Mouse (Mus musculus): Measurements from ENCODE around the gene Clic1. TPM values are rescaled to one million over a fixed set of nuclear protein-coding genes. Genes with fewer than 3 reads are reported as not detected.

Gene Clic1
- polyA plus RNA-seq, 1 experiment from 2014 or later, result 157 TPM

DNA sequence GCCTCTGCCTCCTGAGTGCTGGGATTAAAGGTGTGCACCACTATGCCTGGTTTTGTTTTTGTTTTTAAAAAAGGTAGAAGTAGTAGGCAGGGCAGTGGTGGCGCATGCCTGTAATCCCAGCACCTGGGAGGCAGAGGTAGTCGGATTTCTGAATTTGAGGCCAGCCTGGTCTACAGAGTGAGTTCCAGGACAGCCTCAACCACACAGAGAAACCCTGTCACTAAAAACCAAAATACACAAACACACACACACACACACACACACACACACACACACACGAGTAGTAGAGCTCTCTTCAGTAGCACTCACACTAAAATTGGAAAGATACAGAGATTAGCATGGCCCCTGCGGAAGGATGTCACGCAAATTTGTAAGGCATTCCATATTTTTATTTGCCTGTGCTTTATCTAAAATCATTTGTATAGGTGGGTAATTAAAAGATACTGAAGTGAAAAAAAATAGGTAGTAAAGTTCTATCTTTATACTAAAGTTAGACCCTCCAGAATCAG lies 780 bp upstream of the Clic1 start:
- Histone ChIP-seq H3K4me2 (replicated peaks) (peak overlapping the region; percentile 79), H3K36me3 (peaks cover 4% of the 10 kb centered on the region), H3K9me3 (replicated peaks) (no peaks in the 10 kb centered on the region), H3K4me3 (no peak overlapping the region), H3K4me1 (peaks cover 56% of the 10 kb centered on the region), H3K27ac (peak overlapping the region; percentile 93; the same call in 1 of the 2 replicates), H3K9ac (no peak overlapping the region), H3K27me3 (no peaks in the 10 kb centered on the region)
- no peak for ATAC-seq (ENCODE audit: low FRiP score)
- 79% methylated on average over 5 of the region's 5 CpGs for WGBS

DNA sequence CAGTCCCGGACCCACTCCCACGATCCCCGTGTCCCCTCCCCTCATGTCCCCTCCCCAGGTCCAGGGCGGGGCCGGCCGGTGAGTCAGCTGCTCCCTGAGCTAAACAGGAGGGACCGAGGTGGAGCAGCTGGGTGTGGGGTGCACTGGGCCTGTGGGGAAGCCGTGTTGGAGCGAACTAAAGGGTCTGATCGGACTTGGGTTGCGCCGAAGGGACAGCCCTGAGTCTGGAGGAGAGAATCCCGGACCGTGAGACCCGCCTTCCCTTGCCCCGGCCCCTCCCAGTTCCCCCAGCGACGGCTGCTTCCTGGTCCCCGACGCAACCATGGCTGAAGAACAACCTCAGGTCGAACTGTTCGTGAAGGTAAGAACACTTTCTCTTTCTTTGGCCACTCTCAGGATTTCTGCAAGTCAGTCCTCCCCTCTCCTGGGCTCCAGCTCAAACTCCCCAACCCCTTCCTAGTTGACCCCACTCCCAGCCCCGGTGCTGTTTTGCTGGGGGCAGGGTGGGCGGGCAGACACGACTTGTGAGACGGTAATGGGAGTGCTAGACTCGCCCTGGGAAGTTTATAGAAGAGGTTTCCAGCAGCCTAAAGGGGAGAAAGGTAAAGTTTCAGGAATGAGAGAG lies 472 bp downstream of the Clic1 start:
- Histone ChIP-seq H3K4me1 (peaks cover 54% of the 10 kb centered on the region), H3K9me3 (replicated peaks) (no peaks in the 10 kb centered on the region), H3K4me3 (peak overlapping the region; percentile 55), H3K27me3 (no peaks in the 10 kb centered on the region), H3K4me2 (replicated peaks) (peak overlapping the region; percentile 79), H3K27ac (peak overlapping the region; percentile 93), H3K36me3 (peaks cover 14% of the 10 kb centered on the region), H3K9ac (peak overlapping the region; percentile 79)
- WGBS, result under 1% methylated on average over 27 of the region's 27 CpGs
- ATAC-seq (ENCODE audit: low FRiP score), result no peak

DNA sequence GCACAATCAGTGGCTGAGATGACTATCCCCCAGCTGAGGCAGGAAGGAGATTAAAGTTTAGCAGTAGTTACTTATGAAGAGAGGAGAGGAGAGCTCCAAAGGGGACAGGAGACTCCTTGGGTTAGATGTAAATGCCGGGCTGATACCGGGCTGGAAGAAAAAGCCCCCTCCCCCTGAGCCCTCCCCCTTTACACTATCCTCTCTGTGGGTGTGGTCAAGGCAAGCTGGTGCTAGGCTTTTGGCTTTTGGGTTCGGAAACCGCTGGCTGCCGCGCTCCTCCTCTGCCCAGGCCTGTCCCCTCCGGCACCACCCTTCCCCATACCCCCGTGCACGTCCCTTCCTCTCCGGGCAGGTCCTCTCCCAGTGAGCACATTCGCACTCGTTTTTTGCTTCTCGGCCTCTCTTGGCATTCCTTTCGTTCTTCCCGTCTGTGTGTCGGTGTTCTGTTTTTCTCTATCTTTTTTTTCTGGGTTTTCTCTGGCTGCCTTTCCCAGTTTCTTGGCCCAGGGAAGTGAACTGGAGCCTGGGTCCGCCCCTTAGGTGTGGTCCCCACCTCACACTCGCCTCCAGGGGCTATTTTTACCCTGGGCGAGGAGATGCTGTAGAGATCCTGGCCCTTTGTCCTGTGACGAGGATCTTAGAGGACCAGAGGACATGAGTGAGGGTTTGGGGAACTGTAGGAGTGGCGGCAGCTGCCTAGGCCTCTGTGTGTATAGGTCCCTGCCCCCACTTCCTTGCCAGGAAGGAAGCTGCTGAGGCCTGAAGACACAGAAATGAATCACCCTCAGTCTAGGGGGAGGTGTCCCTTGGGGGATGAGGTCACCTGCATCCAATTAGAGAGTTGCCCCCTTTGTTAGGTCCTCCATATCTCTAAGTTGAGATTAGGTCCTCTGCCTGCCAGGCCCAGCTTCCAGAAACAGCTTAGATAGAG lies 1.7 kb downstream of the Clic1 start:
- Histone ChIP-seq H3K27me3 (no peaks in the 10 kb centered on the region), H3K4me1 (peaks cover 46% of the 10 kb centered on the region), H3K9me3 (replicated peaks) (no peaks in the 10 kb centered on the region), H3K9ac (peak overlapping the region; percentile 79), H3K4me3 (peak overlapping the region; percentile 55), H3K4me2 (replicated peaks) (peak overlapping the region; percentile 79), H3K36me3 (peaks cover 24% of the 10 kb centered on the region), H3K27ac (peak overlapping the region; percentile 93)
- WGBS, result 2% methylated on average over 20 of the region's 21 CpGs
- peak; percentile 59 for ATAC-seq (ENCODE audit: low FRiP score)

DNA sequence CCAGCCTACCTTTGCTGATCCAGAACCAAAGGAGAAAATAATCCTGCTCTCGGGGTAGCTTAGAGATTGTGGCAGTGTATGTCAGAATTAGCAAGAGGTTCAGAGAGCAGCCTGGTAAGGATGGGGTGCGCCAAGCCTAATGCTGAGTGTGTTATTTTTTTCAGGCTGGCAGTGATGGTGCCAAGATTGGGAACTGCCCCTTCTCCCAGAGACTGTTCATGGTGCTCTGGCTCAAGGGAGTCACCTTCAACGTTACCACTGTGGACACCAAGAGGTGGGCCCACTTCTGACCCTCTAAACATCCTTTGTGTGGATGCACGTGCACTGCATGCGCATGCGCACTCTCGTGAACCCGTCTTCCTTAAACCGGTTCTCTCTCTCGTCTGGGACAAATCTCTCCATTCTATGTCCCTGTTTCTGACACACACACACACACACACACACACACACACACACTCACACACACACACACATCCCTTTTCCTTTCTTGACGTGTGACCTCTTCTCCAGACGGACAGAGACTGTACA lies 2.6 kb downstream of the Clic1 start:
- Histone ChIP-seq H3K9ac (peak overlapping the region; percentile 79), H3K4me2 (replicated peaks) (peak overlapping the region; percentile 79), H3K9me3 (replicated peaks) (no peaks in the 10 kb centered on the region), H3K4me3 (peak overlapping the region; percentile 55), H3K27me3 (no peaks in the 10 kb centered on the region), H3K36me3 (peaks cover 24% of the 10 kb centered on the region), H3K4me1 (peaks cover 40% of the 10 kb centered on the region), H3K27ac (peak overlapping the region; percentile 93)
- 0 out of 2 replicates have a peak, but pooled peaks have one; percentile 3 for ATAC-seq (ENCODE audit: low FRiP score)
- WGBS, result 74% methylated on average over 12 of the region's 12 CpGs

DNA sequence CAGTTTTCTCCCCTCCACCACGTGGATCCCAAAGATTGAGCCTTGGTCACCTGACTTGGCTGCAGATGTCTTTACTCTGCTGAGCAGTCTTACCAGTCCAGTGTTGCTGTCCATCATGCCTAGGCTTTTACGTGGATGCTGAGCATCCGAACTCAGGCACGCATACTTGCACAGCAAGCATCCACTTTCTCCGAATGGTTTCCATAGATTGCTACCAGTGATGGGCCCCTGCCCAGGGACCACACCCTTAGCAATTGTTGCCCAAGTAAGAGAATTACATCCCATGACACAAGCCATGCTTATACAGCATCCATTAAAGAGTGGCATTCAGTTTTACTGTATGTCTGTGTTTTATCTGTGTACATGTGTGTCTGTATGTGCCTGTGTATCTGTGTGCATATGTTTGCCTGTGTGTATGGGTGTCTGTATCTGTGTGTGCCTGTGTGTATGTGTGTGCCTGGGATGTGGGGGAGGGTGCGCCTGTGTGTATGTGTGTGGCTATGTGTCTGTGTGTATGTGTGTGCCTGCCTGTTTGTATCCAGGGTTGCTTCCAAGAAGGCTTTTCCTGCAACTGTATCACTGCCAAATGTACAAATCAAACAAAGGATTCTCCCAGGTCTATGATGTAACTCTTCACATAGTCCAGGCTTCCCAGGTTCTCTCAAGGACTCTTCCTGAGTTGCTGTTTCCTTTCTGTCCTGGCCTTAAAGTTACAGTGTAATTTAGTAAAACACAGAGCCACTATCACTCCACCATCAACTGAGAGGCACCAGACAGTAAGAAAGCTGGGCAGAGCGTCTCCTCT lies 6.1 kb downstream of the Clic1 start:
- Histone ChIP-seq H3K27ac (no peak overlapping the region), H3K36me3 (peaks cover 31% of the 10 kb centered on the region), H3K27me3 (no peaks in the 10 kb centered on the region), H3K4me2 (replicated peaks) (no peak overlapping the region), H3K4me1 (peaks cover 33% of the 10 kb centered on the region), H3K9ac (no peak overlapping the region), H3K9me3 (replicated peaks) (no peaks in the 10 kb centered on the region), H3K4me3 (no peak overlapping the region)
- 93% methylated on average over 7 of the region's 7 CpGs for WGBS
- ATAC-seq (ENCODE audit: low FRiP score), result no peak

DNA sequence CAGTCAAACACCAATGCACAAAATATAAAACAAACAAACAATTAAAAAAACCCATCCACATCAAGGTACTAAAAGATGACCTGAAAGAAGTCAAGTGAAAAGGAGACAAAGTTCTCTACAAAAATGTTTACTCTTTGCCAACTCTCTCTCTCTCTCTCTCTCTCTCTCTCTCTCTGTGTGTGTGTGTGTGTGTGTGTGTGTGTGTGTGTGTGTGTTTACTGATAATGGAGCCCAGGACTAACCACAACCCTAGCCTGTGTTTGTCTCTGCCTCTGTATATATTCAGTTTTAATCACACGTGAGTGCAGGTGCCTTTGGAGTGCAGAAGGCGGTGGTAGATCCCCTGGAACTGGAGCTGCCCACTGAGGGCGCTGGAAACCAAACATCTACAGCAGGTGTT lies 7.3 kb downstream of the Clic1 start:
- H3K36me3 ChIP-seq, result peaks cover 42% of the 10 kb centered on the region
- no peak overlapping the region for H3K4me2 ChIP-seq (replicated peaks)
- H3K27ac ChIP-seq, result no peak overlapping the region; the same call in 1 of the 2 replicates
- no peaks in the 10 kb centered on the region for H3K9me3 ChIP-seq (replicated peaks)
- H3K27me3 ChIP-seq, result no peaks in the 10 kb centered on the region
- H3K4me3 ChIP-seq, result no peak overlapping the region
- peaks cover 35% of the 10 kb centered on the region for H3K4me1 ChIP-seq
- no peak overlapping the region for H3K9ac ChIP-seq
- 76% methylated on average over 3 of the region's 3 CpGs for WGBS
- ATAC-seq (ENCODE audit: low FRiP score), result no peak

DNA sequence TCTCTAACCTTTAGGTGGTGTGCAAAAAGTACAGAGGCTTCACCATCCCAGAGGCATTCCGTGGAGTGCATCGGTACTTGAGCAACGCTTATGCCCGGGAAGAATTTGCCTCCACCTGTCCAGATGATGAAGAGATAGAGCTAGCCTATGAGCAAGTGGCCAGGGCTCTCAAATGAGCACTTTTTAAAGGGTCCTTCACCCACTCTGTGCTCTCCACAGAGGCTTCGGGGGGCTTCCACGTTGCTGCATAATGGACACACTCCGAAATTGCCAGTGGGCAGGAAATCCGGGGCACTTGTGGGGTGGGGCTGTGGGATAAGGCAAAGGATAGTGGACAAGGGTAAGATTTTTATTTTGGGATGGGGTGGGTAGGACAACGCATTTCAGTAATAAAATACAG lies 8.6 kb downstream of the Clic1 start:
- peak overlapping the region; percentile 89 for H3K9ac ChIP-seq
- H3K4me2 ChIP-seq (replicated peaks), result peak overlapping the region; percentile 99
- H3K27ac ChIP-seq, result peak overlapping the region; percentile 92; the same call in 1 of the 2 replicates
- H3K4me1 ChIP-seq, result peaks cover 29% of the 10 kb centered on the region
- peaks cover 52% of the 10 kb centered on the region for H3K36me3 ChIP-seq
- H3K4me3 ChIP-seq, result peak overlapping the region; percentile 73
- peaks cover 5% of the 10 kb centered on the region for H3K27me3 ChIP-seq
- 65% methylated on average over 9 of the region's 9 CpGs for WGBS
- H3K9me3 ChIP-seq (replicated peaks), result no peaks in the 10 kb centered on the region
- ATAC-seq (ENCODE audit: low FRiP score), result peak; percentile 6; the same call in 1 of the 2 replicates

DNA sequence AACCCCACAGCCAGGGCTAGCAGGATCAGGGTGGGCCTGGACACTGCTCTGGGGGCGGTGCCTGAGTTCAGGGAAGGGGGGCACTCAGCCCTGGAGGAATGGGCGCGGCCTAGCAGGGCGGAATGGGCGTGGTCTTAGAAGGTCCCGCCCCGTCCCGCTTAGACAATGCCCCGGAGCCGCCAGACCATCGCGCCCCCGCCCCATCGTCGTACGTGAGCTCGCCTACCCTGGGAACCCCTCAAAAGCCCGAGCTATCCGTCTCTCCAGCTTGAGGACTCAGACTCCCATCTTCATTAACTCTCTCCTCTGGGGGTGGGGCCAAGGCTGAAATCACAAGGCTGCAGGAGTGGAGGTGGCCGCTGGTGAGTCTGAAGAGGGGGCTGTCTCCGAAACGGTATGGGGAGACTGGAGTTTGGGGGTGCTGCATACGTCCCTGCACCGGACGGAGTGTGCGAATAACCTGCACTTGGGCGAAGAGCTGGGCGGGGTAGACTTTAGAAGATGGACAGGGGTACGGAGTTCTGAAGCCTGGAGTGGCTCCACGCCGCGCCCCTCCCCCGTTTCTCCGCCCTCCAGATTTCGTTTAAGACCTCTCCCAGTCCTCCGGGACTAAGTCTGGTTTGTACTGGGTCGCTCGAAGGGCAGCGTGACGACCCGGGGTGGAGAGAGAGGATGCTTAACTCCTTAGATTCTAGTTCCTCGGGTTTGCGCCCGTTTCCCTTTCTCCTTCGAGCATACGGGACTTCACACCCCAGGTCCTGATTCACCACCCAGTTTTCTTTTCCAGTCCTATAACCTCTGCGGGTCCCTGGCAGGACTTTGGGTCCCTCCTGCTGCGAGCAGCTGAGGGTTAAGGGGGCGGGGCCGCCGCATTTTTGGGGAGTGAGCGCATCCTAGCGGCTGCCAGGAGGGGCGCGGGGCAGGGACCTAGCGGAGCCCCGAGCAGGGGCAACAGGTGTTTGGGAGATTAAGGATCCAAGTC lies 9.4 kb downstream of the Clic1 start, which contains the start of gene Ddah2:
Gene Ddah2 (plus strand): TSS at position 125 of the 982 bp plus-strand sequence.
- peaks cover 31% of the 10 kb centered on the region for H3K4me1 ChIP-seq
- H3K4me2 ChIP-seq (replicated peaks), result peak within 1 kb of the TSS; percentile 99
- peaks cover 14% of the 10 kb centered on the region for H3K27me3 ChIP-seq
- peak within 1 kb of the TSS; percentile 73 for H3K4me3 ChIP-seq
- peaks cover 46% of the 10 kb centered on the region for H3K36me3 ChIP-seq
- under 1% methylated on average over 57 of the region's 57 CpGs for WGBS
- peak; percentile 91 for ATAC-seq (ENCODE audit: low FRiP score)
- peak within 1 kb of the TSS; percentile 92 for H3K27ac ChIP-seq
- no peaks in the 10 kb centered on the region for H3K9me3 ChIP-seq (replicated peaks)
- H3K9ac ChIP-seq, result peak within 1 kb of the TSS; percentile 89

DNA sequence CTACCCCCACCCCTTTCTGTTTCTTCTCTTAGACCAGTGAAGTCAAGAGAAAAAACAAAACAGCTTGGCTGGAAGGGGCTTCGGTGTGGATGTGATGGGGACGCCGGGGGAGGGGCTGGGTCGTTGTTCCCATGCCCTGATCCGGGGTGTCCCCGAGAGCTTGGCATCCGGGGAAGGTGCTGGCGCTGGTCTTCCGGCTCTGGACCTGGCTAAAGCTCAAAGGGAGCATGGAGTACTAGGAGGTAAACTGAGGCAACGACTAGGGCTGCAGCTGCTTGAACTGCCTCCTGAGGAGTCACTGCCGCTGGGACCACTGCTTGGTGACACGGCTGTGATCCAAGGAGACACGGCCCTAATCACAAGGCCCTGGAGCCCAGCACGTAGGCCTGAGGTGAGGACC lies 10.3 kb downstream of the Clic1 start:
- Histone ChIP-seq H3K9ac (peak overlapping the region; percentile 89), H3K4me3 (peak overlapping the region; percentile 73), H3K9me3 (replicated peaks) (no peaks in the 10 kb centered on the region), H3K4me2 (replicated peaks) (peak overlapping the region; percentile 99), H3K27me3 (peaks cover 23% of the 10 kb centered on the region), H3K36me3 (peaks cover 40% of the 10 kb centered on the region), H3K4me1 (peaks cover 40% of the 10 kb centered on the region), H3K27ac (no peak overlapping the region)
- no peak for ATAC-seq (ENCODE audit: low FRiP score)
- WGBS, result 27% methylated on average over 14 of the region's 14 CpGs

DNA sequence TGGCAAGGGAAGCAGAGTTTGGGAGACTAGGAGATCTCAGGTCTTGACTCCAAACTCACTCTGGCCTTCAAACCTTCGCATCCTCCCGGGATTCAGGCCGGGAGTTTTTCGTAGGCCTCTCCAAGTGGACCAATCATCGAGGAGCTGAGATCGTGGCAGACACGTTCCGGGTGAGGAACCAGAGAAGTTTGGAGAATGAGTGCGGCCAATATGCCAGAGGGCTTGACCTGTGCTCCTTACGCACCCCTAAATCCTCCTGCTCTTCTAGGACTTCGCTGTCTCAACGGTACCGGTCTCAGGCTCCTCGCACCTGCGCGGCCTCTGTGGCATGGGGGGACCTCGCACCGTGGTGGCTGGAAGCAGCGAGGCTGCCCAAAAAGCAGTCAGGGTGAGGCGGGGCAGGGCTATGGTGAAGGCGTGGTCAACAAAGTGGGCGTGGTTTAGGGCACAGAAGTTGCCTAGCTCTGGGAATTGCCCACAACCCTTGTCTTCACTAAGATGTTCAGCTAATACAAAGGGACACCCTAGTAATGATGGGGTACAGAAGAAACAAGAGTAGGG lies 11.1 kb downstream of the Clic1 start:
- Histone ChIP-seq H3K4me2 (replicated peaks) (peak overlapping the region; percentile 99), H3K4me3 (peak overlapping the region; percentile 73), H3K27me3 (peaks cover 30% of the 10 kb centered on the region), H3K4me1 (peaks cover 47% of the 10 kb centered on the region), H3K9me3 (replicated peaks) (no peaks in the 10 kb centered on the region), H3K27ac (no peak overlapping the region), H3K9ac (peak overlapping the region; percentile 89; the same call in 1 of the 2 replicates), H3K36me3 (peaks cover 34% of the 10 kb centered on the region)
- ATAC-seq (ENCODE audit: low FRiP score), result no peak
- WGBS, result 55% methylated on average over 22 of the region's 22 CpGs
